Mouse (Mus musculus): Measurements from ENCODE around the gene Rfc4. TPM values are rescaled to one million over a fixed set of nuclear protein-coding genes. Genes with fewer than 3 reads are reported as not detected.

Rfc4 gene
- total RNA-seq, 1 experiment from 2014 or later = 12.6 TPM

- no peak for ATAC-seq (replicated peaks; ENCODE audit: insufficient number of reproducible peaks, low FRiP score, low TSS enrichment, poor library complexity, severe bottlenecking)
Observed at GRCm38 (mm10) chr16:23140911-23141310, 13.4 kb upstream of the Rfc4 start.

GRCm38 (mm10) chr16:23136406-23136970 lies 9.0 kb upstream of the Rfc4 start:
- ATAC-seq (replicated peaks; ENCODE audit: insufficient number of reproducible peaks, low FRiP score, low TSS enrichment, poor library complexity, severe bottlenecking) = peak; percentile 42; the same call in 1 of the 2 replicates

GRCm38 (mm10) chr16:23135421-23136149 lies 8.0 kb upstream of the Rfc4 start:
- peak; percentile 83 for ATAC-seq (replicated peaks; ENCODE audit: insufficient number of reproducible peaks, low FRiP score, low TSS enrichment, poor library complexity, severe bottlenecking)

- ATAC-seq (replicated peaks; ENCODE audit: insufficient number of reproducible peaks, low FRiP score, low TSS enrichment, poor library complexity, severe bottlenecking) = no peak
Observed at GRCm38 (mm10) chr16:23132336-23132735, 4.8 kb upstream of the Rfc4 start.

- no peak for ATAC-seq (replicated peaks; ENCODE audit: insufficient number of reproducible peaks, low FRiP score, low TSS enrichment, poor library complexity, severe bottlenecking)
Observed at GRCm38 (mm10) chr16:23130303-23130702, 2.8 kb upstream of the Rfc4 start.

GRCm38 (mm10) chr16:23127311-23127672 lies 245 bp downstream of the Rfc4 start:
- no peak for ATAC-seq (replicated peaks; ENCODE audit: insufficient number of reproducible peaks, low FRiP score, low TSS enrichment, poor library complexity, severe bottlenecking)

- ATAC-seq (replicated peaks; ENCODE audit: insufficient number of reproducible peaks, low FRiP score, low TSS enrichment, poor library complexity, severe bottlenecking) = no peak
Observed at GRCm38 (mm10) chr16:23124398-23124797, 3.1 kb downstream of the Rfc4 start.

GRCm38 (mm10) chr16:23123104-23123503 lies 4.4 kb downstream of the Rfc4 start:
- ATAC-seq (replicated peaks; ENCODE audit: insufficient number of reproducible peaks, low FRiP score, low TSS enrichment, poor library complexity, severe bottlenecking) = no peak

- no peak for ATAC-seq (replicated peaks; ENCODE audit: insufficient number of reproducible peaks, low FRiP score, low TSS enrichment, poor library complexity, severe bottlenecking)
Observed at GRCm38 (mm10) chr16:23122446-23122845, 5.1 kb downstream of the Rfc4 start.

- no peak for ATAC-seq (replicated peaks; ENCODE audit: insufficient number of reproducible peaks, low FRiP score, low TSS enrichment, poor library complexity, severe bottlenecking)
Observed at GRCm38 (mm10) chr16:23117173-23117572, 10.4 kb downstream of the Rfc4 start.

GRCm38 (mm10) chr16:23115486-23115885 lies 12.1 kb downstream of the Rfc4 start:
- ATAC-seq (replicated peaks; ENCODE audit: insufficient number of reproducible peaks, low FRiP score, low TSS enrichment, poor library complexity, severe bottlenecking) = no peak

GRCm38 (mm10) chr16:23114339-23115171 lies 13.0 kb downstream of the Rfc4 start:
- ATAC-seq (replicated peaks; ENCODE audit: insufficient number of reproducible peaks, low FRiP score, low TSS enrichment, poor library complexity, severe bottlenecking) = no peak

- ATAC-seq (replicated peaks; ENCODE audit: insufficient number of reproducible peaks, low FRiP score, low TSS enrichment, poor library complexity, severe bottlenecking) = no peak
Observed at GRCm38 (mm10) chr16:23113903-23114302, 13.6 kb downstream of the Rfc4 start.

GRCm38 (mm10) chr16:23112861-23113435 lies 14.6 kb downstream of the Rfc4 start:
- ATAC-seq (replicated peaks; ENCODE audit: insufficient number of reproducible peaks, low FRiP score, low TSS enrichment, poor library complexity, severe bottlenecking) = no peak

GRCm38 (mm10) chr16:23112348-23112747 lies 15.2 kb downstream of the Rfc4 start:
- no peak for ATAC-seq (replicated peaks; ENCODE audit: insufficient number of reproducible peaks, low FRiP score, low TSS enrichment, poor library complexity, severe bottlenecking)

GRCm38 (mm10) chr16:23109350-23110280 lies 17.9 kb downstream of the Rfc4 start:
- no peak for ATAC-seq (replicated peaks; ENCODE audit: insufficient number of reproducible peaks, low FRiP score, low TSS enrichment, poor library complexity, severe bottlenecking)

- no peak for ATAC-seq (replicated peaks; ENCODE audit: insufficient number of reproducible peaks, low FRiP score, low TSS enrichment, poor library complexity, severe bottlenecking)
Observed at GRCm38 (mm10) chr16:23108943-23109342, 18.6 kb downstream of the Rfc4 start.

GRCm38 (mm10) chr16:23107946-23108759 lies 19.4 kb downstream of the Rfc4 start:
- ATAC-seq (replicated peaks; ENCODE audit: insufficient number of reproducible peaks, low FRiP score, low TSS enrichment, poor library complexity, severe bottlenecking) = peak; percentile 40

All from monocyte, adult 5-6 weeks (primary cell).